Comparison of ENCODE assay signal across 8 mouse cellular contexts in the genomic region with DNA sequence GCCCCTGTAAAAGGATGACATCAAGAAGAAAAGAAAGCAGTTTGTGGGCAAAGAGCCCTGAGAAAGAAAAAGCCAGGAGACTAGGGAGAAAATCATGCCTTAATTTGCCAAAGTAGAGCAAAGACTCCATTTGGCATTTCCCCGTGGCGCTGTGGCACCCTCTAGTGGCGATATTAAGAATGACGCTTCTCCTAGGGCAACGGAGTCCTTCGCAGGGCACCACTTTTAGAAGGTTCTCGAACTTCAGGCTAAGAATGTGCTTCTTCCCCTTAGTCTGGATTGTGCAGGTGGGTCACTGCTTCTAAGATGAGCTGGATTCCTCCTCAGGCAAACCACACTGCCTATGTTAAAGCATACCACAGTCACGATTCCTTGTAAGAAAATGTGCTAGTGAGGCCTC. TPM values are rescaled to one million over a fixed set of nuclear protein-coding genes. Genes with fewer than 3 reads are reported as not detected.
DNase-seq lines count a peak whose midpoint lies in the region; ATAC-seq lines count a peak whose summit lies in the region.

No protein-coding gene starts in this region.

- WGBS in hindbrain, embryonic 11.5 days: 15% methylated on average over 8 of the region's 8 CpGs
- 17% methylated on average over 8 of the region's 8 CpGs for WGBS in hindbrain, embryonic 12.5 days
- 16% methylated on average over 8 of the region's 8 CpGs for WGBS in midbrain, embryonic 11.5 days

- H3K9me3 ChIP-seq in hindbrain, embryonic 11.5 days (ENCODE audit: control insufficient read depth, low read length): no peaks in the 10 kb centered on the region
- no peaks in the 10 kb centered on the region for H3K9me3 ChIP-seq in hindbrain, embryonic 12.5 days (replicated peaks)
- no peaks in the 10 kb centered on the region for H3K9me3 ChIP-seq in midbrain, embryonic 11.5 days (ENCODE audit: control insufficient read depth, low read length)

- no peak overlapping the region for H3K9ac ChIP-seq in hindbrain, embryonic 11.5 days (ENCODE audit: low read depth, low read length)
- H3K9ac ChIP-seq in hindbrain, embryonic 12.5 days: no peak overlapping the region
- no peak overlapping the region for H3K9ac ChIP-seq in midbrain, embryonic 11.5 days (ENCODE audit: low read length)

- H3K4me3 ChIP-seq in hindbrain, embryonic 11.5 days (ENCODE audit: low read depth, low read length): no peak overlapping the region
- H3K4me3 ChIP-seq in hindbrain, embryonic 12.5 days: no peak overlapping the region
- H3K4me3 ChIP-seq in midbrain, embryonic 11.5 days (ENCODE audit: low read depth, low read length): no peak overlapping the region

- H3K4me1 ChIP-seq in hindbrain, embryonic 11.5 days (replicated peaks; ENCODE audit: control insufficient read depth, insufficient read depth, low read length): no peaks in the 10 kb centered on the region
- H3K4me1 ChIP-seq in hindbrain, embryonic 12.5 days: no peaks in the 10 kb centered on the region
- H3K4me1 ChIP-seq in midbrain, embryonic 11.5 days (ENCODE audit: control insufficient read depth, insufficient read depth, low read length): no peaks in the 10 kb centered on the region

- H3K4me2 ChIP-seq in hindbrain, embryonic 11.5 days (replicated peaks; ENCODE audit: low read depth, low read length): no peak overlapping the region
- no peak overlapping the region for H3K4me2 ChIP-seq in hindbrain, embryonic 12.5 days (replicated peaks)
- no peak overlapping the region for H3K4me2 ChIP-seq in midbrain, embryonic 11.5 days

- H3K27me3 ChIP-seq in hindbrain, embryonic 11.5 days (ENCODE audit: control insufficient read depth, insufficient read depth, low read length): no peaks in the 10 kb centered on the region
- no peaks in the 10 kb centered on the region for H3K27me3 ChIP-seq in hindbrain, embryonic 12.5 days
- H3K27me3 ChIP-seq in midbrain, embryonic 11.5 days (ENCODE audit: control insufficient read depth, insufficient read depth, low read length): no peaks in the 10 kb centered on the region

- no peaks in the 10 kb centered on the region for H3K36me3 ChIP-seq in hindbrain, embryonic 11.5 days (ENCODE audit: control insufficient read depth, insufficient read depth, low read length)
- no peaks in the 10 kb centered on the region for H3K36me3 ChIP-seq in hindbrain, embryonic 12.5 days
- H3K36me3 ChIP-seq in midbrain, embryonic 11.5 days (ENCODE audit: control insufficient read depth, insufficient read depth, low read length): no peaks in the 10 kb centered on the region

- no peak overlapping the region for H3K27ac ChIP-seq in hindbrain, embryonic 11.5 days (ENCODE audit: low read depth, low read length)
- H3K27ac ChIP-seq in hindbrain, embryonic 12.5 days: no peak overlapping the region
- no peak overlapping the region for H3K27ac ChIP-seq in midbrain, embryonic 11.5 days (ENCODE audit: low read depth, low read length)

- ATAC-seq in hindbrain, embryonic 11.5 days (ENCODE audit: low FRiP score): no peak
- no peak for ATAC-seq in hindbrain, embryonic 12.5 days (ENCODE audit: low FRiP score)
- no peak for ATAC-seq in midbrain, embryonic 11.5 days (ENCODE audit: low FRiP score)

- DNase-seq in hindbrain, embryonic 11.5 days (ENCODE audit: low spot score): peak; percentile 85
- DNase-seq in NIH3T3 (ENCODE audit: low read depth): peak; percentile 93
- DNase-seq in cerebellum, adult 9-11 months: peak; percentile 20
- peak; percentile 69 for DNase-seq in gastrocnemius, adult 18-20 months (ENCODE audit: low spot score)
- peak; percentile 66 to 71 for DNase-seq in layer of hippocampus, postnatal 14 days (ENCODE audit: low spot score in 2 of 2)
- peak; percentile 98 for DNase-seq in midbrain, embryonic 11.5 days (ENCODE audit: low spot score, missing footprints)
- peak; percentile 28 to 61 for DNase-seq in spleen, postnatal 14 days (ENCODE audit: low spot score in 2 of 2)

RNA-seq across cellular contexts. Expression of a gene that starts 50.6 kb away (rescaled TPM):
- 0.08 and 0.36 TPM in 2 replicates for polyA plus RNA-seq in hindbrain, embryonic 11.5 days (2014; fragmentation: Nextera tagmentation; extraction: Ambion mirVana)
- 0.05 TPM in 2 replicates for polyA plus RNA-seq in hindbrain, embryonic 12.5 days (2016; fragmentation: Nextera tagmentation; extraction: Ambion mirVana)
- total RNA-seq in gastrocnemius, adult 18-20 months (2021): 1 to 10 TPM in 1 of 2 experiments, under 1 TPM in 1; 0.40 to 1.5 TPM
- under 1 TPM; 0.17 to 0.48 TPM for total RNA-seq in layer of hippocampus, postnatal 14 days (2021)
- 0.11 TPM in 1 of 2 replicates, not detected in the other for polyA plus RNA-seq in midbrain, embryonic 11.5 days (2014; fragmentation: Nextera tagmentation; extraction: Ambion mirVana)

RNA-seq across cellular contexts. Expression of a gene that starts 54.4 kb away (rescaled TPM):
- polyA plus RNA-seq in hindbrain, embryonic 11.5 days (2014; fragmentation: Nextera tagmentation; extraction: Ambion mirVana): 1.2 and 1.6 TPM in 2 replicates
- 2.5 and 2.8 TPM in 2 replicates for polyA plus RNA-seq in hindbrain, embryonic 12.5 days (2016; fragmentation: Nextera tagmentation; extraction: Ambion mirVana)
- total RNA-seq in gastrocnemius, adult 18-20 months (2021): under 1 TPM; 0.94 to 1.00 TPM
- under 1 TPM; 0.55 to 0.99 TPM for total RNA-seq in layer of hippocampus, postnatal 14 days (2021)
- polyA plus RNA-seq in midbrain, embryonic 11.5 days (2014; fragmentation: Nextera tagmentation; extraction: Ambion mirVana): 0.98 and 1.0 TPM in 2 replicates

Comparison
In these comparisons a context has a peak if more than half of its experiments do, and no peak if none do; other contexts are left out.
1. DNase-seq: peak in every context shown above with its lines; median percentile 98 in midbrain, embryonic 11.5 days; 93 in NIH3T3; 85 in hindbrain, embryonic 11.5 days; 69 in gastrocnemius, adult 18-20 months; 68 in layer of hippocampus, postnatal 14 days; 44 in spleen, postnatal 14 days; 20 in cerebellum, adult 9-11 months.